Mouse (Mus musculus): ENCODE results near the gene Slc17a7.
"Not testable (repeated sequence)": the region's sequence is repeated elsewhere in the genome, so short reads cannot be mapped to it uniquely, and the experiment has no call there.

Slc17a7 gene

GRCm38 (mm10) chr7:45133446-45134159, 30.1 kb upstream of the Slc17a7 start:
- DNase-seq = no peak

DNA sequence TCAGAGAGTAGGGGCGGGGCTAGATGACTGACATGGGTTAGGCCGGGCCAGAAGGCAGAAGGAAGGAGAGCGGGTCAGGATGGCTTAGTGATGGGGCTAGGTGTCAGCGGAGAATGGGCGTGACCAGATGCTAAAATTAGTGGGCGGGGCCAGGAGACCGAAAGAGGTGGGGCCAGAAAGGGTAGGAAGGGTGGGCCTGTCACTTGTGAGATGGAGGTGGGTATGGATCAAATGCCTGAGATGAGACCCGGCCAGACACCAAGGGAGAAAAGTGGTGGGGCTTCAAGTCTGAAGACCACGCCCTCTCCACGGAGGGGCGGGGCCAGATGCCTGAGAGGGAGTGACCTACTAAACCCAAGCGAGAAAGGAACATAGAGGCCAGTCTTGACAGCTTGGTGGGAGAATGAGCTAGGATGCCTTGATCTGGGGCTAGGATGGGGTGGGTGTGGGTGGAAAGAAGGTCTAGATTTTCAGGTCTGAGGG, 29.2 kb upstream of the Slc17a7 start:
- DNase-seq = peak in 1 of 2 experiments; percentile 26

DNA sequence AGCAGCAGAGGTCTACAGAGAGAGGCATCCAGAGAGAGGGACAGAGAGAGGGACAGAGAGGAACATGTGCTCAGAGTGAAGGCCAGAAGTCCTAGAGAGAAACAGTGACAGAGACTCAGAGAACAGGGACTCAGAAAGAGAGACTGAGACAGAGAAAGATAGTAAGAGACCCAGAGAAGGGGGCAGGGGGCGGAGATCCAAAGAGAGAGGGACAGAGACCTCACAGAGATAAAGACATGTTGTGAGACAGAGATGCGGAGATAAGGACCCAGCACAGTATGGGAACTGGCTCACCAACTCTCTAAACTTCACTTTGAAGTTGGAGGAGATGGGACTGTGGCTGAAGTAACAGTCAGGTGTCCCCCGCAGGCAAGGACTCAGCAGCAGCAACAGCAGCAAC, 28.4 kb upstream of the Slc17a7 start:
- DNase-seq = peak in 1 of 2 experiments; percentile 9

DNA sequence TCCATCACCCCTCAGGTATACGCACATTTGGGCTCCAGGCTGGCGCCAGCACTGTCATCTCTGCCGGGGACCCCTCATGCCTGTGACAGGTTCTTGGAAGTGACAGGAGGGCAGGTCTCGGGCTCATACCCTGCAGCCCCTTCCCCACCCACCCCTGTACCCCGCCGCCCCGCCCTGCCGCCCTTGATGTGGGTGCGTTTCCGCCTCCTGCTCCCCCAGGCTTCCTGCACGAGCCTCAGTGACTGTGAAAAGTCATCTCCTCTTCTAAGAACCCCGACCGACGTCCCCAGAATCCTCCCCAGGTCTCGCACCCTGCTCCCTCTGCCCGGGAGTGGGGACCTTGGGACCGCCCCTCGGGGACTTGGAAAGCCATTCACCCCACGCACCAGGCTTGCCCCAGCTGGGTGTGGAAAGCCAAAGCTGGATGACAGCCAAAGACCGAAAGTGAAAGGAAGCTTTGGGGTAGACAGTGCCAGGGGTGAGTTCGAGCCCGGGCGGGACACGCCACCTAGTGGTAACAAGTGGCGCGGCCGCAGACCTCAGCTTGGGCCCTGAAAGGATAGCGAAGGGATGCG, 27.7 kb upstream of the Slc17a7 start, which contains the start of the genes Gm45713 and Flt3l:
Gene Gm45713 (minus strand): TSS at position 239 of the 575 bp plus-strand sequence.
Gene Flt3l (minus strand): TSS at position 440 of the 575 bp plus-strand sequence.
- DNase-seq = peak; percentile 94

- peak in 1 of 2 experiments; percentile 12 for DNase-seq
These were observed 26.4 kb upstream of the Slc17a7 start for GRCm38 (mm10) chr7:45137171-45138006.

DNA sequence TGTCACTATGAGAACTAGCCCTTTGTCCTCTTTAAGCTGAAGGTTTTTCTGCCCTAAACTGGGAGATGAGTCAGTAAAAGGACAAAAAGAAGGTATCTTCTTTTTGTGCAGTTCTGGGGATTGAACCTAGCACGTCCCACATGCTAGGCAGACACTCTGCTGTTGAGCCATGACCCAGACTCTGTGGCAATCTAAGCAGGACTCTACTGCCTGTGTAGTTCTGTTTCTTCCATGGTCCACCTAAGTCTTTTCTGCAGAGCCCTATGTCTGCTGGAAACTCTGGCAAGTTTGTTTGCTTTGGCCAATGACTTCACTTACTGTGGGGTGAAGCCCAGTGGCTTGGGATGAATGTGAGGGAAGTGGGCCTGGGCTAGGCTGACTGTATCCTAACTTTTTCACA, 25.3 kb upstream of the Slc17a7 start:
- DNase-seq = no peak

DNA sequence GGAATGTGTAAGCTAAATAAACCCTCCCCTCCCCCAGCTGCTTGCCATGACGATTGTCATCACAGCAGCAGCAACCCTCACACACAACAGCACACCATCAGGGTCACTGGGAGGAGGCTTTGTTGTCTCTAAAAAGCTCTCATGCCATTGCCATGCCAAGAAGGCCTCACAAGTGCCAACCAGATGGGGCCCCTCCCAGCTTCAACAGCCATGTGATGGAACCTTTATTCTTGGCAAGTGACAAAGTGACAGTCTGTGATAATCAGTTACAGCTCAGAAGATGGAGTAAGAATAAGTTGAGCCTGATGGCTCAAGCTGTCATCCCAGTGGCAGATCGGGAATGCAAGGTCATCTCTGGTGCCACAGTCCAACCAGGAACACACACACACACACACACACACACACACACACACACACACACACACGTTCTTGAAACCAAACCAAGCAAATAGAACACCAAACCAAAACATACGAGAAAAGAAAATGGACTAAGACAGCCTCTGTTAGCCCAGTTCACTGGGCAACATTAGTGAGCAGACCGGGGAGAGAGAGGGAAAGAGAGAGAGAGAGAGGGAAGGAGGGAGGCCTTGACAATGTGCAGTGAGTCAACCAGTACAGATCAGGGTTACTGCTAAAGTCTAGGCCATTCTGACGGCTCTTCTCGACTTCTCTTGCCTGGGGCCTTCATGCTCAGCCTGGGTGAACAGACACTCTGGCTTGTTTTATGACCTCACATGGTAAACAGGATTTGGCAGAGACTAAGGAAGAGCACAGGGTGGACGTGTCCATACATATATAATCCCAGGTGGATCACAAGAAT, 23.6 kb upstream of the Slc17a7 start:
- DNase-seq = peak in 1 of 2 experiments; percentile 75

- DNase-seq = no peak
These were observed 22.4 kb upstream of the Slc17a7 start for GRCm38 (mm10) chr7:45141319-45141718.

GRCm38 (mm10) chr7:45141914-45142313, 21.8 kb upstream of the Slc17a7 start:
- peak in 1 of 2 experiments; percentile 5 for DNase-seq

GRCm38 (mm10) chr7:45144368-45145174, 19.2 kb upstream of the Slc17a7 start:
- DNase-seq = no peak

- no peak for DNase-seq
These were observed 18.3 kb upstream of the Slc17a7 start for GRCm38 (mm10) chr7:45145460-45145859.

GRCm38 (mm10) chr7:45147267-45147666, 16.5 kb upstream of the Slc17a7 start:
- DNase-seq = no peak

GRCm38 (mm10) chr7:45147899-45148298, 15.8 kb upstream of the Slc17a7 start:
- DNase-seq = no peak

- no peak for DNase-seq
These were observed 15.1 kb upstream of the Slc17a7 start for GRCm38 (mm10) chr7:45148534-45149098.

- DNase-seq = peak in 1 of 2 experiments; percentile 13
These were observed 14.2 kb upstream of the Slc17a7 start for GRCm38 (mm10) chr7:45149545-45149944.

DNA sequence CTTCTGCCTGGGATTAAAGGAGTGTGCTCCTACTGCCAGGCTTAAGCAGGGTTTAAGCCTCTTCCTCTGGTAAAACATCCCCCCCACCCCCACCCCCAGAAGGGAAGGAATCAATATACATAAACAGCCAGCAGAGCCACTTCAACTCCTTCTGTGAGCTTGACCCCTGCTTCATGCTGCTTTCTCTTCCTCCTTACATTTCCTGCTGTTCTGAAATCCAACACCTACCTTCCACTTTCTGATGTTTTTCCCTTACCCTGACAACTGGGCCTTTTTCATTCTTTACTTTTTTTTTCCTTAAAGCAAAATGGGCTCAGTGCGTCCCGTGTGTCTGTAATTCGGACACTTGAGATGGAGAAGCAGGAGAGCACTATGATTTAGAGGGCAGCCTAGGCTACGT, 13.4 kb upstream of the Slc17a7 start:
- DNase-seq = no peak

GRCm38 (mm10) chr7:45151303-45151702, 12.4 kb upstream of the Slc17a7 start:
- peak in 1 of 2 experiments; percentile 13 for DNase-seq

GRCm38 (mm10) chr7:45153052-45153451, 10.7 kb upstream of the Slc17a7 start:
- DNase-seq = not testable (repeated sequence)

- DNase-seq = peak in 1 of 2 experiments; percentile 7
These were observed 10.2 kb upstream of the Slc17a7 start for GRCm38 (mm10) chr7:45153586-45153985.

- peak; percentile 99 for DNase-seq
These were observed 9.4 kb upstream of the Slc17a7 start, which contains the start of the genes Pih1d1 and Aldh16a1 for GRCm38 (mm10) chr7:45154096-45154992. Gene Pih1d1 (plus strand): TSS chr7:45154303. Gene Aldh16a1 (minus strand): TSS chr7:45154584.

All from cerebellum, postnatal 14 days (tissue).